Mouse (Mus musculus): ENCODE data around the gene Hoxb5.

Gene Hoxb5

GRCm38 (mm10) chr11:96319071-96319902, 16.2 kb downstream of the Hoxb5 start:
- no peak for DNase-seq (ENCODE audit: low spot score)

DNA sequence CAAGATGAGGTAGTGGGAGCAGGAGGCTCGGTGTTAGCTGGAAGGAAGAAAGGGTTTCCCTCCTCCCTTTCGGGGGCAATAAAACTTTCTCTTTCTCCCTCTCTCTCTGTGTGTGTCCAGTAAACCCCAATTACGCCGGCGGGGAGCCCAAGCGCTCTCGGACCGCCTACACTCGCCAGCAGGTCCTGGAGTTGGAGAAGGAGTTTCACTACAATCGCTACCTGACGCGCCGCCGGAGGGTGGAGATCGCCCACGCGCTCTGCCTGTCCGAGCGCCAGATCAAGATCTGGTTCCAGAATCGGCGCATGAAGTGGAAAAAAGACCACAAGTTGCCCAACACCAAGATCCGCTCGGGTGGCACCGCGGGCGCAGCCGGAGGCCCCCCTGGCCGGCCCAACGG, 16.8 kb downstream of the Hoxb5 start:
- DNase-seq (ENCODE audit: low spot score), result no peak

- DNase-seq (ENCODE audit: low spot score), result no peak
These were observed 17.6 kb downstream of the Hoxb5 start for GRCm38 (mm10) chr11:96320688-96321087.

GRCm38 (mm10) chr11:96321846-96322245, 18.7 kb downstream of the Hoxb5 start:
- DNase-seq (ENCODE audit: low spot score), result no peak

- DNase-seq (ENCODE audit: low spot score), result no peak
These were observed 19.6 kb downstream of the Hoxb5 start for GRCm38 (mm10) chr11:96322738-96323137.

DNA sequence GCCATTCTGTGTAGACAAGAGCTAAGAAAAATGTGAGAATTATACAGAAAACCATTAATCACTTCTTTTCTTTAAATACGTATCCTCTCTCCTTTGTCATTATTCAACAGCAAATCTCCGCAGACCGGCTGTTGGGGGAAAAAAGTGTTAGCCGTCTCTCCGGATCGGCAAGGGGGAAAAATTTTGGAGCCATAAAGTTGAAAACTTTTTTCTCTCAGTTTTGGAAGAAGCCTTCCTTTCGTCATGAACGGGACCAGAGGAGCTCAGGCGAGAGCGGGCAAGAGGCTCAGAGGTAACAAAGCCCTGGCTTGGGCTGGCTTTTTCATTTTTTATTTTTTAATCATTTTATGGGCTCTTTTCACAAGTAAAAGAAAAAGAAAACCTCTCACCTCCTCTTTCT, 20.0 kb downstream of the Hoxb5 start, which contains the start of gene Hoxb3:
TSS of gene Hoxb3 (plus strand) at position 173 of the 400 bp plus-strand sequence.
- DNase-seq (ENCODE audit: low spot score), result no peak

DNA sequence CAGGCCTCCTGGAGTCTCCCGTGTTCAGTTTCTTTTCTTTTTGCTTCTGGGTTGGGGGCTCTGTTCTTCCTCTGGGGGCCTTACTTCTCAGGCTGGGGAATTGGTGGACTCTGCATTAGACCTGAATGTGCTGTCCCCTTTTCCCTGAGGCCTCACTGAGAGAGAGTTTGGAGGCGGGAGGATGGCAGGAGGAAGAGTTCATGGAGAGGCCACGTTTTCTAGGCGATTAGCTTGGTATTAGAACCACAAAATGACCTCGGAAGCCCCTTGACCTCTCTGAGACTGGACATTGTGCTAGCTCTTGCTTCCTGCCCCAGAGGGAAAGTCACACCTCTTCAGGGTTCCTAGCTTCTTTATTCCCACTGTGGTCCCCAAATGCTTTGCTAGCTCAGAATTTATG, 21.0 kb downstream of the Hoxb5 start:
- no peak for DNase-seq (ENCODE audit: low spot score)

DNA sequence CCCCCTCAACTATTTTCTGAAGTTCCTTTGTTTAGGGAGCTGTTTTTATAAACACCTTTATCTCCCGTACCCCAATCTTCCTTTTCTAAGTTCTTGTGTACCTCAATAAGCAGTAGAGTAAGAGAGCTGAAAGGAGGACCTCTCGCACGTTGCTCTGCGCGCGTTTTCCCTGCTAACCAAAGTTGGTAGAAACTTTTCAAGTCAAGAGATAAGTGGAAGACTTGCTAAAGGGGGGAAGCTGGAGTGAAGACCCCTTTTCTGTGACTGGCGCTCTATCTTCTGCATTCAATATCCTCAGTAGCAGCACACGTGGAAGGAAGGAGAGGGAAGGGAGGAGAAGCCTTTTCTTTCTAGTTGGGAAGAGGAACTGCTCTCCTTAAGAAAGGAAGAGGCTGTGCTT, 21.8 kb downstream of the Hoxb5 start:
- no peak for DNase-seq (ENCODE audit: low spot score)

DNA sequence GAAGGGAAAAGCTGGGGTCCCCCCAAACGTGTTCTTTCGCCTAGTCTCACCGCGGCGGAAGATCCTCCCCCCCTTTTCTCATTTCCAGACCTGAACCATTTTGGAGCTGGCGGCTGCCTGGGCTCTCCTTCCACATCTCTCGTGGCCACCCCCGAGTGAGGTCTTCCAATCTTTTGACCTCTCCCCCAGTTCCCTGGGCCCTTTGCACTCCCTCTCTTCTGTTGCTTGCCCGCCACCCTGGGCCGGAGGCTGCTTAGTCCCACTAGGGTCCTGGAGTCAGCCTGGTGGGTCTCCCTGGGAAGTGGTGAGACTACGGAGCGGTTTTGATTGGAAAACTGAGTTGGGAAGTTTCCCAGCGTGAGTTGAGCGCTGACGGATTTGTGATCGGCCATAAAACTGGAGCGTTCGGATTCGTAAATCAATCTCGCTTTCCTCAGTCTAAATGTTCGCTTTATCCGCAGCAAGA, 22.6 kb downstream of the Hoxb5 start:
- no peak for DNase-seq (ENCODE audit: low spot score)

- no peak for DNase-seq (ENCODE audit: low spot score)
These were observed 23.6 kb downstream of the Hoxb5 start for GRCm38 (mm10) chr11:96326705-96327104.

DNA sequence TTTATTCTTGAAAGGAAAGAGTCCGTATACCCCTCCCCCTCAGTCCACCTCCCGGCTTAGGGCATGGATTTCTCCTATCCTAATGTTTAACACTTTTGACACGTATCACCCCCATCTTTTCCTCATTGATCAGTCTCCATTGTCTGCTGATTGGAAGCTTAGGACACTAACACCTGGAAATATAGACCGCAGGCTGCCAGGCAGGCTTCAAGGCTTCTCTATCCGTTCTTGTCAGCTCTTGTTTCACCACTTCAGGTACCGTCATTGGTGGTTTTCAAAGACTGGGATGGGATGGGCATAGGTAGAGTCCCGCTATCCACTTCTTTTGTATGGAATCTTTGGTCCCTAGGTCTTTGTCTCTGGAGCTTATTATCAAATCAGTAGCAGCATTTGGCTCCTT, 24.0 kb downstream of the Hoxb5 start:
- DNase-seq (ENCODE audit: low spot score), result no peak

GRCm38 (mm10) chr11:96327750-96328149, 24.6 kb downstream of the Hoxb5 start:
- no peak for DNase-seq (ENCODE audit: low spot score)

DNA sequence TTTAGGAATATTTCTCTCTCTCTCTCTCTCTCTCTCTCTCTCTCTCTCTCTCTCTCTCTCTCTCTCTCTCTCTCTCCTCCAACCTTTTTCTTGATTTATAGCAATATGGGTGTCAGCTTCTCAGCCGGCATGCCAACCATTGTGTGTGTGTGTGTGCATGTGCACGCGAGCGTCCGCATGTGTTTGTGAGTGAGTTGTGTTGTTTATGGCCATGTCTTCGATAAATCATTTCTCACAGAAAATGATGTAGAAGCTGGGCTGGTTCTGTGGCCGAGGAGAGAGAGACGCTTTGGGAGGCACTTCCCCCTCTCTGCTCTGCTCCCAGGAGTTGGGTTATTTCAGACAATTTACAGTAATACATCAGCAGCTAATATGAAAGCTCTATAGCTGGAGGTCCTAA, 25.5 kb downstream of the Hoxb5 start:
- DNase-seq (ENCODE audit: low spot score), result no peak

DNA sequence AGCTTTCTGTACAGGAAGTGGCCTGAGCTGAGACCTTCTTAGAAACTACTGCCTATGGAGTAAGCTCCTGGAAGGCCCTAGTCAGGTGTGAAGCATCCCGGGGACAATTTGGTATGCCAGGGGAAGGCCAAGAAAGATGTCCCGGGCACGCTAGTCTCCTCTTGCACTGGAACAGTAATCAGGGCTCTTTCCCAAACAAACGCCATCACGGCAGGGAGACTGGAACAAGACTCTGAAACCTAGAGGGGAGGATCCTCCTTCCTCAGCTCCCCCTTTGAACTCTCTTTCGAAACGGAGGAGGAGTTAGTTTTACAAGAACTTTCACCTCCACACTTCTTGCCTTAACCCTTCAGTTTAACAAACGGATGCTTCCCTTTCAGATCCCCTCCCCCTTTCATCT, 29.0 kb downstream of the Hoxb5 start:
- no peak for DNase-seq (ENCODE audit: low spot score)

DNA sequence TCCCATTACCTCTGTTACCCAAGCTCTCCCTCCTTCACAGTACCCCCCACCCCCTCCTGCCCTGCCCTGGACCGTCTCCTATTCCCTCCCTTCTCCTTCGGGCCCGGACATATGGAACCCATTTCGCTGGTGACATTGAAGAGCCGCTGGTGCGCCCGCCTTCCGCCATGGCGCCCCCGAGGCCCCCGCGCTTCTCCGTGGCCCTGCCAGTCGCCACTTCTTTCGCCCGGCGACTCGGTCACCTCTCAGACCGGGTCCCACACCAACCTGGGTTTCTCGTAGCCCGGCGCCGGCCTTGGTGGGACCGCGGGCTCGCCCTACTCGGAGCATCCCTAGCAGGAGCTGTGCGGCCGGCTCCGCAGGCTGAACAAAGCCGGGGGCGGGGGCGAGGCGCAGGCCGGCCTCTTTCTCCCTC, 29.5 kb downstream of the Hoxb5 start:
- no peak for DNase-seq (ENCODE audit: low spot score)

DNA sequence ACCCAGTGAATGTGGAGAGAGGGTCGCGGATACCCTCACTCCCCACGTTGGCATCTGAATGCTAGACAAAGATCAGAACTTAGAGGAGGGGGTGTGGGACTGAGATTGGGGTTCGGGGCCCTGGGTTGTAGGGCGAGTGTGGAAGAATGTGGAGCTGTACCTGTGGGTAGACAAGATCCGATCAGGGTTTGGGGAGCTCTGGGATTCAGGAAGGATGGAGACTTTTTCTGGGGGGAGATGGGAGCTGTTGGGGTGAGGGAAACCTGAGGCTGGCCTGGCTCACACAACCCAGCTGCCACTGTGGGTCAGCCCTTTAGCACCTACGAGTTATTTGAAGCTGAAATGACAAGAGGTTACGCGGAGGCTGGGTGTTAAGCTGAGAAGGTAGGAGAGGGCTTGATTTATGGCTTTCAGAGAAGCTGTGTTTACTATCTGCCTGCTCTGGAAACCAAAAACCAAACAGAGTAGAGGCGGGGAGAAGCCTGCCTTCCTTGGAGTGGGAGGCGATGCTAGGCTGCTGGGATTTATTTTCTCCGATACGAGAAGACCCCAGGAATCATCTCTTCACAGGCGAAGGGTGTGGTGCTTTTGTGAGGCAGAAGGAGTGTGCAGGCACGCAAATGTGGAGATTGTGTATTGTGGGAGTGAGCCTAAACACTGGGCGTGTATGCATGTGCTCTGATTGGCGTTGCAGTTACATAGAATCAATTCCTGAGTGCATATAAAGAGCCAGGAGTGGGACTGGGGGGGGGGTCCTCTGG, 30.3 kb downstream of the Hoxb5 start:
- no peak for DNase-seq (ENCODE audit: low spot score)

- no peak for DNase-seq (ENCODE audit: low spot score)
These were observed 30.8 kb downstream of the Hoxb5 start for GRCm38 (mm10) chr11:96334002-96334364.

GRCm38 (mm10) chr11:96334998-96335397, 31.9 kb downstream of the Hoxb5 start:
- no peak for DNase-seq (ENCODE audit: low spot score)

DNA sequence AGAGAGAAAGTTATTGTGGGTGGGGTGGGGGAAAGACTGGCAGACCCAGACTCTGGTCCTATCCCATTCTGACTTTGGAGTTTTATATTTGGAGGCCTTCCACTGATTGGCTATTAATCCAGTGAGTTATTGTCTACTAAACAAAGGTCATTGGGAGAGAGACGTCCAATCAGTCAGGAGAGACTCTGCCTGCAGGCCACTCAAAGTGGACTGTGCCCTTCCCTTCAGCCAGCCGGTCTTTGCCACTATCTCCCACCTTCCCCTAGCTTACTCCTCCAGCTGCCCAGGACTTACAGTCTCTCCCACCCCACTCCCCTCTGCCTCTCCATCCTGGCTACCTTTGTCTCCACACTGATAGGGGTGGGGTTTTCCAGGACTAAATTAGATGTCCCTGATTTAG, 33.5 kb downstream of the Hoxb5 start:
- no peak for DNase-seq (ENCODE audit: low spot score)

DNA sequence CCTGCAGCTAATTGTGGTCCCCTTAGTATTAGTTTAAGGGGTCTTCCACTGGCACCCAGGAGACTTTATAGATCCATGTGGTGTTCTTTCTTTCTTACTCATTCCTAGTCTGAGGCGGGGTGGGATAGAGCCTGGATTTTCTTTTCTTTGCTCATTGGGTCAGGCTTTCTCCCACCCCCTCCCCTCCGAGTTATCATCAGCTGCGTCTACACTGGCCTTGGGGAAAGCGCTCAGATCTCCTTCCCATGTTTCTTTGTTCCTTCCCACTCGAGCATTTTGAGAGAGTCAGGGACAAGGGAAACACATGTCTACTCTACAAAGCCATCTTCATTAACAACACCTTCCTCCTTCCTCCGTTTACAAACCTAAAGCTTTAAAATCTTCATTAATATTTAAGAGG, 33.9 kb downstream of the Hoxb5 start:
- no peak for DNase-seq (ENCODE audit: low spot score)

GRCm38 (mm10) chr11:96338957-96339855, 36.1 kb downstream of the Hoxb5 start:
- DNase-seq (ENCODE audit: low spot score), result no peak

DNA sequence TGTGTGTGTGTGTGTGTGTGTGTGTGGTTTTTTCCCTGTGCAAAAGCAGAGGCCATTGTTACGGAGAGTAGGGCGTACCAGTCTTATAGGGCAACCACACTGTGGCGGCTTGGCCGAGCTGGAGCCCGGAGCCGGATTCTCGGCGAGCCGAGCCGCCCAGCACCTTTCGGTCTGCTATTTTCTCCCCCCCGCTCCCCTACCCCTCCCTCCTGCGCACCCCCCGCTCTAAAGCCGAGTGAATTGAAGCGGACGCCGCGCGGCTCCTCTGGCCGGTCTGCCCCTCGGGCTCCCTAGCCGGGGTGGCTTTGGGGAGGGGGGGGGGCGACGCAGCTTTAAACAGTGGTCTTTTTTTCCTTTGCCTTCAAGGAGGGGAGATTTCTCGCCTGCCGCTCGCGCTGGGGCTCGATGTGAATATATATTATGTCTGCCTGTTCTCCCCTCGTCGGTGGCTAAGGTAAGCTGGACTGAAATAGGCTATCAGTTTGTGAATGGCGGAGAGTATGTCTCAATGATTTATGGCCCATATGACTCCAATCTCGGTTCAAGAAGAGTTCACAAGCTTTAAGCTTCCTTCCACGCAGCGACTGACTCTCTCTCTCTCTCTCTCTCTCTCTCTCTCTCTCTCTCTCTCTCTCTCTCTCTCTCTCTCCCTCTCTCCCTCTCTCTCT, 37.7 kb downstream of the Hoxb5 start:
- no peak for DNase-seq (ENCODE audit: low spot score)
